Mouse (Mus musculus) c-Kit-negative CD71-positive TER-119-positive erythroid progenitor cells, embryonic 14.5 days (primary cell): Measurements from ENCODE around the gene Hoxd11.

Experiments
- DNase-seq: peaks from one replicate; pipeline ENCODE4 v3.0.0-alpha.2; 2013; ENCODE audit warnings: low read depth, low spot score

The Hoxd11 gene

DNA sequence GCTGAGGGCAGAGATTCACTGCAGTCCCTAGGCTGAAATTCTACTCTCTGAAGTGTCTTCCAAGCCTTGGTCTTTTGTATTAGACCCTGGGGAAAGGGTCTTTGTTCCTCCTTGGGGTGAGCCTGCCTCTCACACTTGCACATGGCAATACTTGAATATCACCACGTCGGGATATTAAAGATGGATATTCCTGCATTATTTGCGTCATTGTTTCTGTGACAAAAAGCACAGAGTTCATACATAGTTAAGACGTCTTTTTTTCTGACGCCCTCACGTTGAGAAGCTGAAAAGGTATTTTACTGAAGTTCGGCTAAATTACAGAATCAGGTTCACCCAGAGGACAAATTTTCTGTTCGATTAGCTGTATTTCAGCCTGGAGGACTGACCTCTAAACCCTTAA is 51.0 kb downstream of the Hoxd11 start:
- no peak for DNase-seq

- no peak for DNase-seq
Measured at GRCm38 (mm10) chr2:74731055-74731454, 51.7 kb downstream of the Hoxd11 start.

DNA sequence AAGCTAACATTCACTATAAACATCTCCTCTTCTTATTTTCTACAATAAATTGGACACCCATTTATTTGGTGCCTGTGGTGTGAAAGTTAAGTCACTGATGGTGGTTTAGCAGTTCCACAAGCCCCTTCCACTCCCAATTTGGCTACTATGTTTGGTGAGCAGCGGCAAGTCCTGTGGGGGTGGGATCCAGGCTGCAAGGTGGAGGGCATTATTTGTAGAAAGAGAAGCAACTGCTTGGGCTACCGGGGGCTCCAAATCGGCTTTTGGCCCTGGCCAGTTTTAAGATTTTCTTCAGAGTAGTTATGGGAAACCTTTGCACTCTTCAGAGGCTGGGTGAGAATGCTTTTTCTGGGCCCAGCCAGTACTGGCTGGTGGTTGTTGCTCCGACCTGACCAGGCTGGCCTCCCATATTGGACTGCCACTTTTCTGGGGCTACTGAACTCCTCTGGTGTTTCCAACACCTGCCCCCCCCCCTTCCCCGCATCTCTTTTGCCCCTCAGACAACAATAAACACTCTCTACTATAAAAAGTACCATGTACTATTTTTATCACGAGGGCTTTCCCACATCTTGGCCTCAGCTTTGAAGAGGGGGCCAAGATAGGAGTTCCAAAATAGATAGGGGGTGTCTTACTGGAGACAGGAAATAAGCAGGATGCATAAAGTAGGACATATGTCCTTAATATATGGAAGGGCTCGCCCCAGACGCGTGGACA is 52.6 kb downstream of the Hoxd11 start:
- DNase-seq, result no peak

DNA sequence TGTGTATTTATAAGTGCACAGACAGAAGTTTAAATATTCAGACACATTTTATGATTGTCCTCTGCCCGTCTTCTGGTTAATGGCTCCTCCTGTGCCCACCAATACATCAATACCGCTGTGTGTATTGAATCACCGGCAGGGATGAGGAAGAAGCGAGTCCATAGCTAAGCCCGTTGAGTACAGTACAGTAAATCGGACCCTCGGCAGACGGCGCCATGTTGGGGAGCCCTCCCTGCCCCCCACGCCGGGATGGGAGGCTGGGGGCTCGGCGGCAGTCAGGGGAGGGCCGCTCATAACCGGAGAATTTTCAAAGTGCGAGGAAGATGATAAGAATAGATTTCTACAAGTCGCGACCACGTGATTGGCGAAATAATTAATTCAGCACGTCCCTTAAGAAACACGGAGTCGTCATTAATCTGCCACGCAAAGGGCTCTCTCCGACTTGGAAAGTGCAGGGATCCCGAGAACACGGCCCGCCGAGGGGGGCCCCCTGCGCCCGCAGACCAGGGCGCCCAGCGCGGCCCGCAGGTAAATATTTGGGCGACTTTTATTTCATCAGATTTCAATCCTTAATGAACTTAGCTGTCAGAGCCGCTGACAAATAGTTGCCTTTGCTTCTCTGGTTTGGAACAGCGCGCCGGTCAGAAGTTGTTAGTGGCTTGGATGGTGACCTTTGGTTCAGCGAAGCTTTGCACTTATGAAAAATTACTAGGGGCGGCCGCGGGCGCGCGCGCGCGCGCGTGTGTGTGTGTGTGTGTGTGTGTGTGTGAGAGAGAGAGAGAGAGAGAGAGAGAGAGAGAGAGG is 53.4 kb downstream of the Hoxd11 start:
- no peak for DNase-seq

DNA sequence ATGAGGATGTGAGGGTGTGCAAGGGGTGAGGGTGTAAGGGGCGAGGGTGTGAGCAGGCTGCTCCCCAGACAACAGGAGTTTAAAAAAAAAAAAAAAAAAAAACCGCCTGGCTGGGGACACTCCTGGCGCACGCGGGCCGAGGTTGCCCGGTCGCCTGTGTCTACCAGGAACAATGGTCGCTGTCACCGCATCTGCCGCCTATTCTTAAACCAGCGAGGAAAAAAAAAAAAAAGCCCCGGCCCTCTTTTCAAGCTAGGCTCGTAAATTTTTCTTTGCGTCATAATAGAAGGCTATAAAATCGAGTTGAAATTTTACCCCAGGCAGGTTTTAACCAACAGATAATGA is 53.9 kb downstream of the Hoxd11 start:
- no peak for DNase-seq

- no peak for DNase-seq
Measured at GRCm38 (mm10) chr2:74733765-74734164, 54.4 kb downstream of the Hoxd11 start.

- DNase-seq, result no peak
Measured at GRCm38 (mm10) chr2:74734451-74734850, 55.1 kb downstream of the Hoxd11 start.

DNA sequence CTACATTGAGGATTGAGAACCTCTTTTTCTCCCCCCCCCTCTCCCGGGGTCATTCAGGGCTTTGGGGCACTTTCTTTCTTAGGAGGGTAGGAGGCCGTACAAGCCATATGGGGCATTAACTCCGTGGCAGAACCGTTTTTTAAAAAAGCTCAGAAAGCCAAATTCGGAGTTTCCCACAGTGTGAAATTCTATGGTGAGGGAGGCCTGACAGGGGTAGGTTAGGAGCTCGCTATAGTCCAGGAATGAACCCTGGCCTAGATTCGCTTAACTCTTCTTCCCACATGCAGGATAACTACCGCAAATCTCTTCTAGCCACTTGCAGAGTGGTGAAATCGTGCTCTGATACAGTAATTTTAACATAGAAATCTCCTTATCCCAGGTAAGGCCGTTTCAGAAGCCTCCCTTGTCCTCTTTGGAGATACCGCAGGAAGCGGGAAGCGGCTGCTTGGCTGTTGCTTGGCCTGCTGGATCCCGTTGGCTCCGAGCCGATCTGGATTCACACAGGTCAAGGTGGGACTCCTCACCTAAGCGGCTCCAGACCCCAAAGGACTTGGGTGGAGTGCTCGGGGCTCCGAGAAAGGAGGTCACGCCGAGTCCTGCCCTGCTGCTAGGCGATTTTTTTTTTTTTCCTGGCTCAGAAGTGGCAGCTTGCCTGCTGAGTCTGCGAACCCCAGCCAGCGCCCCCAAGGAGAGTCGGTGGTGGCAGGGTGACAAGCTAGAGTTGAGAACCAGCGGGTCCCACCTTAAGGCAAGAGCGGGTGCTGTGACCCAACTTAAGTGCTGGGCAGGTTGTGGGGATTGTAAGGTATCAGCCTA is 55.8 kb downstream of the Hoxd11 start:
- DNase-seq, result no peak

GRCm38 (mm10) chr2:74735851-74736687 is 56.7 kb downstream of the Hoxd11 start:
- DNase-seq, result no peak
